Mouse (Mus musculus): ENCODE measurements around the gene Rnf215. TPM values are rescaled to one million over a fixed set of nuclear protein-coding genes. Genes with fewer than 3 reads are reported as not detected.

The Rnf215 gene
- 23.9 TPM for polyA plus RNA-seq (2017; shearing (Covaris generic))

DNA sequence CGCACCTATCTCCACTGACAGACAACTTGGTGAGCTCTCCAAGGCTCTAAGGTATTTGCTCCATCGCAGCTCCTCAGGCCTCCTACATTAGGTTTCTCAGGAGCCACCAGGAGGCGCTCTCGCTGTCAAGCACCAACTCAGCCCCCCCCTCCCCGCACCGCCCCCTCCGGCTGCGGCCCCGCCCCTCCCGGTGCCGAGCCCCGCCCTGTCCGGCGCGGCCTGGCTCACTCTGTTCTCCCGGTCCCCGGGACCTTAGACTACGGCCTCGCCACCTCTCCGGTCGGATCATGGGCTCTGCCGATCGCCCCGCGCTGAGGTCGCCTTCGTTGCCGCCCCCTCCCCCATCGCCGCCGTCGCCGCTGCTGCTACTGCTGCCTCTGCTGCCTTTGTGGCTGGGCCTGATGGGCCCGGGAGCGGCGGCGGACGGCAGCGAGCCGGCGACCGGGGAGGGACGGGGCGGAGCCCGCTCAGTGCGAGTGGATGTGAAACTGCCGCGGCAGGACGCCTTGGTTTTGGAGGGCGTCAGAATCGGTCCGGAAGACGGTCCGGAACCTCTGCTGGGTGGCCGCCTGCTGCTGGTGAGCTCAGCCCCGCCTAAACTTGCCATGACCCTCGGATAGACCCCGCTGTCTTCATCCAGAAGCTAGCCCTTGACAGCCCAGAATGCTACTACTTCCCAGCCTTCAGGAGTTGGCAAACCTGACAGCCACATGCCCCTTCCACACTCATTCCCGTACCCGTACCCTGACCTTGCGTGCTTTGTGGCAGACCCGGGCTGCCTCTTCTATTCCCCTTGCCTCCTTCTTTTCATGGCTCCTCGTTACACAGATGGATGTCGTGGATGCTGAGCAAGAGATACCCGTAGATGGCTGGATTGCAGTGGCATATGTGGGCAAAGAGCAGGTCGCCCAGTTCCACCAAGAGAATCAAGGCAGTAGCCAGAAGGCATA, at the start of gene Rnf215:
Rnf215 (plus strand) TSS at position 217 of the 950 bp plus-strand sequence.

GRCm38 (mm10) chr11:4095171-4096053, 39.6 kb upstream of the Rnf215 start, which contains the start of gene Mtfp1:
TSS of gene Mtfp1 (minus strand) at chr11:4095445.

GRCm38 (mm10) chr11:4122742-4123579, 12.0 kb upstream of the Rnf215 start, which contains the start of gene Sec14l2:
TSS of gene Sec14l2 (minus strand) at chr11:4123415.

GRCm38 (mm10) chr11:4159808-4160708, 25.1 kb downstream of the Rnf215 start, which contains the start of the genes Ccdc157 and Sf3a1:
TSS of gene Ccdc157 (minus strand) at chr11:4160293.
TSS of gene Sf3a1 (plus strand) at chr11:4160350.

GRCm38 (mm10) chr11:4186486-4187317, 51.7 kb downstream of the Rnf215 start, which contains the start of gene Tbc1d10a:
TSS of gene Tbc1d10a (plus strand) at chr11:4186789.

Other genes with a start within 250 kb of the Rnf215 start
- not detected for gene 4921536K21Rik, start 240.1 kb upstream of the Rnf215 start, polyA plus RNA-seq (2017; shearing (Covaris generic))
- 0.52 TPM for gene Dusp18, start 240.0 kb upstream of the Rnf215 start, polyA plus RNA-seq (2017; shearing (Covaris generic))
- gene Slc35e4, start 220.5 kb upstream of the Rnf215 start, polyA plus RNA-seq (2017; shearing (Covaris generic)), result 2.3 TPM
- gene Tcn2, start 203.0 kb upstream of the Rnf215 start, polyA plus RNA-seq (2017; shearing (Covaris generic)), result 17.6 TPM
- 49.5 TPM for gene Pes1, start 171.2 kb upstream of the Rnf215 start, polyA plus RNA-seq (2017; shearing (Covaris generic))
- gene 4930556J24Rik, start 158.4 kb upstream of the Rnf215 start, polyA plus RNA-seq (2017; shearing (Covaris generic)), result not detected
- not detected for gene Gal3st1, start 151.6 kb upstream of the Rnf215 start, polyA plus RNA-seq (2017; shearing (Covaris generic))
- not detected for gene Sec14l4, start 103.7 kb upstream of the Rnf215 start, polyA plus RNA-seq (2017; shearing (Covaris generic))
- gene Sec14l3, start 70.4 kb upstream of the Rnf215 start, polyA plus RNA-seq (2017; shearing (Covaris generic)), result not detected
- 0.80 TPM for gene Mtfp1, start 39.8 kb upstream of the Rnf215 start, polyA plus RNA-seq (2017; shearing (Covaris generic))
- gene Sec14l2, start 11.8 kb upstream of the Rnf215 start, polyA plus RNA-seq (2017; shearing (Covaris generic)), result 1.6 TPM
- gene Ccdc157, start 25.1 kb downstream of the Rnf215 start, polyA plus RNA-seq (2017; shearing (Covaris generic)), result 3.6 TPM
- gene Sf3a1, start 25.1 kb downstream of the Rnf215 start, polyA plus RNA-seq (2017; shearing (Covaris generic)), result 42.3 TPM
- 85.1 TPM for gene Tbc1d10a, start 51.6 kb downstream of the Rnf215 start, polyA plus RNA-seq (2017; shearing (Covaris generic))
- 30.6 TPM for gene Castor1, start 83.0 kb downstream of the Rnf215 start, polyA plus RNA-seq (2017; shearing (Covaris generic))
- 7.4 TPM for gene Osm, start 101.2 kb downstream of the Rnf215 start, polyA plus RNA-seq (2017; shearing (Covaris generic))
- 10.8 TPM for gene Lif, start 122.4 kb downstream of the Rnf215 start, polyA plus RNA-seq (2017; shearing (Covaris generic))

Measured in effector memory CD4-positive, alpha-beta T cell, adult 5 months (primary cell).